Mouse (Mus musculus) urinary bladder, postnatal 4 days (tissue): ENCODE data around the gene Ppm1m.

Experiments
- DNase-seq, 2 experiments: peaks; one replicate each; pipeline ENCODE4 v3.0.0; 2021 to 2022; ENCODE audit warnings: low spot score in 2 of 2

Ppm1m gene

DNA sequence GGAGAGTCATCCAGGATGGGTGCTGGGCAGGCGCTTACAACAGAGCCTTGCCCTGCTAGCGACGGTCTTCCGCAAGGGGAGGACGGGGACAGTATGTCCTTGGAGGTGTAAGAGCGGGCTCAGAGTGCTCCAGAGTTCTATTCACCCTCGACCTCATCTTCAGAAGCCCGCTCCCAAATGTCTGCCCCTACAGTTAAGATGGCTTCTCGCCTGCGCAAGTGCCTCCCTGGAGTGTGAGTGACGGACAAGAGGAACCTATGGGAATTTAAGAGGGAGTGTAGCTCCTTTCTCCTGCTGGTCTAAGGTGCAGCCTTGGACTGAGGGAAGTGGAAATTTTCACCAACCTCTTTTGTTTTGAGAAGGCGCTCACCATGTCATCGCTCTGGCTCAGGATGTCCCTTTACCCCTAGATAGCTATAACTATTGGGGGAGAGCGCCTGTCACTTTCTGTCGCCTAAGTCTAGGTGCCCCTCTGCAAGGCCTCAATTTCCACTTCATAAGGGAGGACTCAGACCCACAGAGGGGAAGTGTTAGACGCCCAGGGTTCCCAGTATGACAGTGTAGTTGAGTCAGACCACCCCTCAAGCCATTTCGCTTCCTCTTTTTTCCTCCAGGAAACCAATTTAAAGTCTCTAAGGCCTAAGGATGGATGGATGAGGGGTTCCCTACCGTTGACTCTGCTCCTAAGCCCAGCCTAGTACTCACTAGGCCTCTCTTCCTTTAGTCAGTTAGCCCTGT lies at the start of gene Ppm1m:
TSS of gene Ppm1m (minus strand) at position 212 of the 738 bp plus-strand sequence.
- no peak for DNase-seq

DNA sequence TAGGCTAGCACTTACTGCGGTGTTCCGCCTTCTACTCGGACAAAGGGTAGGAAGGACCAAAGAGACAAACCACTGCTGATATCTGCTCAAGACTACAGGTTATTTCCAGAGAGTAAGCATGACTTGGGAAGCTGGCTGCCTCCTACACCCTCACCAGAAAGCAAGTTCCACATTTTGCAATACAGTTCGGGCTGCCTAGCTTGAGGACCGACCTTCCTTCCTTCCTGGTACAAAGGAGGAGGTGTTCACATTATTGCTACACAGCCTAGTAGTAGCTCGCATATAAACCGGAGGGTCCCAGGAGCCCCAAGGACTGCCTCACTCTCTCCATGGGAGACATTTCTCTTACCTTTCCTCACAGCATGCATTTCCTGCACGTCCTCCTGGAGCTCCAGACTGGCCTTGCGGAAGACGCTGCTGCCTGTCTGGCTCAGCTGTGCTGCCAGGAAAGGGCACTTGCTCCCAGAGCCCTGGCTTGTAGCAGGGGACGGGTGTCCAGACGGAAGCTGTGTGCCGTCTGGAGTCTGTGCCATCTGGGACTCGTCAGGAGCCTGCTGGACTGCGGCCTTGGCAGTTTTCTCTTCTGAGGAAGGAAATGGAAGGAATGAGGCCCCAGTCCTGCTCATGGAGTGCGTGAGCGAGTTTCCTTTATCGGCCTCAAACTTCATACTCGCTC lies 43.4 kb upstream of the Ppm1m start:
- DNase-seq = no peak

DNA sequence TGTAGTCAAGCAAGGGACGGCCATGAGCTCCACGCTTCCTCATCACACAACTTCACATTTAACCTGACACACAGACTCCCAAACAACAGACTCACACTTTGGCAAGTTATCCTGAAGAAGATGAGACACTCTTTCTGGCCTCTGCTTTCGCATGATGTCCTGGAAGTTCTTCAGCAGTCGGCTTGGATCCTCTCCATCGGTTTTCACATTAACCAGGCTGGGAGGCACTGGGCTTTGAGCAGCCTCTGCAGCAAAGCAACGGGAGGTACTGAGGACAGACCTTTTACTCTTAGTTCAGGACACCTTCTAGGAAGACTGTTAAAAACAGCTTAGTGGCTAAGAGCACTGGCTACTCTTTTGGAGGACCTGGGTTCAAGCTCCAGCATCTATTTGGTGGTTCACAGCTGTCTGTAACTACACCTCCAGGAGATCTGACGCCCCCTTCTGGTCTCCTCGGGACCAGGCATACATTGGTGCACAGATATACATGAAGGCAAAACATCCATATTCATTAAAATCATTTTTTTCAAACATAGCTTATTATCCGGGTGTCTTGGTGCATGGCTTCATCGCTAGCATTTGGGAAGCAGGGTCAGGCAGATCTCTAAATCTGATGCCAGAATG lies 42.1 kb upstream of the Ppm1m start:
- DNase-seq = no peak

DNA sequence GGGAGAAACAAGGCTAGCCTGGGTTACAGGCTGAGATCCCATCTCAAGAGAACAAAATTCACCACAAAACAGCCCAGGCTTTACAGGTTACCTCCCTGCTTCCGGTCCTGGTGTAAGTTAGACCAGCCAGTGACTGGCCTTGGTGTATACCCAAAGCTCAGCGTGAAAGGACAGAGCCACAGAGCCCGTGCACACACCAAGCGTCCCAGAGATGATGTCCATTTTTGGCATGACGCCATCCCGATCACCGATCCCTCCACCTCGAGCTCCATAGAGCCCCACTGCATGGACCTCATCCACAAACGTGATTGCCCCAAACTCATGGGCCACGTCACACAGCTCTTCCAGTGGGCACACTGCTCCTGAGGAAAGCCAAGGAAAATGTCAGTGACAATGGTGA lies 38.3 kb upstream of the Ppm1m start:
- no peak for DNase-seq

DNA sequence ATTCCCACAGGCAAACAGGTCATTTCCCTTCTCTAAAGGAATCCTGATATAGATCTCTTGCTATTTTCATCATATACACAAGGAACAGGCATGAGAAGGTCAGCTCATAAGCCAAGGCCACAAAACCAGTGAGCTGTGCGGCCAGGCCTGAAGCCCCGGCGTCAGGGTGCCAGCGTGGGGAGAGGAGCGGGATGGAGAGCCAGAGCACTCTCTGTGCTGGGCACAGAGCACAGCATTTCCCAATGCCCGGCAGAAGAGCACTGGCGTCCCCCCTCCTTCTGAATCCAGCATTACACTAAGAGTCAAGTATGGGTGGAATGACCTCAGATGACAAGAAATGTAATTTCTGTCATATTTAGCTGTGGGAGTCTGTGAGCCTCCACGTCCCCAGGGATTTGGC lies 37.9 kb upstream of the Ppm1m start:
- DNase-seq = no peak

DNA sequence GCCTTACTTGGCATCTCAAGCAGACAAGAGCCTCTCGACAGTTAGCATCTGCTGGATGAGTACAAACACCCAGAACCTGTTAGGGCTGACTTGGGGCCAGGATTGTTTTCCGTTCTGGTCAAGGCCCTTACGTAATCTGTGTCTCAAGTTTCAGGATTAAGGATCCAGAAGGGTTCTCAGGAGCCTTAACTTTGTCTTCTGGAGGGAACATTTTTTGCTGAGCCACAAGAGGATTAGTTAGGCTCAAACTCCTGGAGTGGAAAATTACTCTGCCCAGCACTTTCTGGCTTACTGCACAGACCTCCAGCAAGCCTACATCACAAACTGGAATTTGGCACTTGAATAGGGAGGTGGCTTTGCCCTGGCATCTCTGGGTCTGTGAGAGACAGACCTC lies 37.3 kb upstream of the Ppm1m start:
- DNase-seq = no peak

DNA sequence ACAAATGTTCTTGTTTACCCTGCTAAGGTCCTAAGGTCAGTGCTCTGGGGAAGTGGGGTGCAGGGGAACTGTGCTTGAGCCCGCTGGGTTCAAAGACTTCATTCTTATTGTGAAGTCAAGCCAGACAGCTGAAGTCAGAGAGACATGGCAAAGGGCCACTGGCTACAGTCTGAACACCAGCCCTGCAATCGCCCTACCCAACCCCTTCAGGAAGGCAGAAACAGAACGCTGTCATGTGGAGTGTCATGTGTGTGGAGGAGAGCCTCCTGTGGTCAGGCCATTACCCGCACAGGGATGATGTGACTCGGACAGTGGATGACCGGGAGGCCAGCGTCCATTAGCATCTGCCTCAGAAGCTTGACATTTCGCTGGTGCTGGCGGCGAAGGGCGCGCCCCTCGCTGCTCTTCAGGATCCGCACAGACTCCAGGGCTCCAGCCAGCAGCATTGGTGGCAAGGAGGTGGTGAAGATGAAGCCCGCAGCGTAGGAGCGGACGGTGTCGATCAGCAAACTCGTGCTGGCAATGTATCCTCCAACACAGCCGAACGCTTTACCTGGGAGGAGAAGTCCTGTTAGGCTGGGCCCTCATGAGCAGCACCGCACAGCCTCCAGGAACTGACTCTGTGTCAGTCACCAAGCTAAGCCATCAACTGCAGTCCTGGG lies 36.7 kb upstream of the Ppm1m start:
- DNase-seq = no peak

DNA sequence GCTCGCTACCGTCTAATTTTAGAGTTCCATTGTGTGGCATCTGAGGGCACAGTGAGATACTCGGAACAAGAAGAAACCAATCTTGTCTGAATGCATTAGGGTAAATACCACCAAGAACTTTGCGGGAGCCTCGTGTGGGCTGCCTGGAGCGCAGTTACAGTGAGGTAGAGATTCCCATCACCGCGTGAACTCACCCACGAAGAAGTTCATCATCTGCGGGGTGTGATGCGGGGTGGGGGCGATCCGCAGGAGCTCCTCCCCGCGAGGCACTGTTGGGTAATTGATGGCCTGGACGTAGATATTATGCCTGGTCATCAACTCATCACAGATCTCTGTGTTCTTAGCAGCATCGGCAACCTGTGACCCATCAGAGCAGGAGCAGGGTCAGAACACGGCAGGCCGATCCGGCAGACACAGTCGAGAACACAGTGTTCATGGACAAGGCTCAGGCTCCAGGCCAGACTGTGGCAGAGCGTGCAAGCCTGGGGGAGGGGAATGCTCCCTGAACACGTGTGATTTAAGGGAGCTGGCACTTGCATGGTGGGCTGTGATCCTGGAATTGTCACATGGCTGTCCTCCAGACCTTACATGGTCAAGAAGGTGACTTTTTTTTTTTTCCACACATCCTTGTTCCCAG lies 35.8 kb upstream of the Ppm1m start:
- peak in 1 of 2 experiments; percentile 59 for DNase-seq

DNA sequence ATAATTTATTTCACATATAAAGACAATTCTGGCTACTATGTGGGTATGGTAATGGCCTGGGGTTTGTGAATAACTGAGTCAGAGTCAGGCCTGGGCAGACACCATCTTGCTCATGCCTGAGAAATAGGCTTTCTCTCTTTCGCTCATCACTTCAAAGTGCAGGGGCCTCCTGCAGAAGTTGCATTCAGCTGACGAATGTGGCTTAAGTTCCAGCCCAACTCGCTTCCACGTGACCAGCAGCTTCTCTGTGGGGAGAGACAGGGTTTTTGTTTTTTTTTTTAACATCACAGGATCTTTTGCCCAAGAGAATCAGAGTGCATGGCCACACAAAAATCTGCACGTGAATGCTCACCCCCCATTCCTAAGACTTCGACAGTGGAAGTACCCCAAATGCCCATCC lies 34.4 kb upstream of the Ppm1m start:
- DNase-seq = no peak

DNA sequence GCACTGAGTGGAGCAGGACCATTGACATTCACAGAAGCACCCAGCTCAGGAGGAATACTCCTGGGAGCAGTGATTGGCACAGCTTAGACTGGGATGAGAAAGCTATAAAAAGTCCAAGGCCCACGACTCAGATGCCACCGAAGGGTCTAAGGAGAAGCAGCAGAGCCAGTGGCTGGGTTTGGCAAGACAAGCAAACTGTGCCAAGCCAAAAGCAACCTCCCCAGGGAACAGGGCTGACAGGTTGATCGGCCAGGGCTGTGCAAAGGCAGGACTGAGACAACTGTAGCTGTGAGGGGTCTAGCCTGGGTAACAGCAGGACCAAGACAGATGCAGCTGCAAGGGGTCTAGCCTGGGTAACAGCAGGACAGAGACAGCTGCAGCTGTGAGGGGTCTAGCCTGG lies 33.4 kb upstream of the Ppm1m start:
- no peak for DNase-seq

DNA sequence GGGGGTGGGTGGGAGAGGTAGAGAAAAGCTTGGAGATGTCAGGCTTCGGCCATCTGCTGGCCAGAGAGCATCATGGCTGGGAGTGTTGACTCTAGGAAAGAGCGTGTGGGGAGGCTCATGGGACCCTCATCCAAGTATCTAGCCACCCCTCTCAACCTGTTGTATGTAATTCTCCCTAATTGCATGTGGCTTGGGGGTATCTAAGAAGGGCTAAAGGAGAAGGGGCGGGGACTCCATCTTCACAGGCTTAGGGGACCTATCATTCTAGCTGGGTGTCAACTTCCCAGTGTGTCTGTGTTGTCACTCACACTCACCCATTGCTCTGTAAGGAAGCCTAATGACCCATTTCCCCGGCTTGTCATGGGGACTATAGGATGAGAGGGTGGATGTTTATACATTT lies 32.3 kb upstream of the Ppm1m start:
- no peak for DNase-seq

DNA sequence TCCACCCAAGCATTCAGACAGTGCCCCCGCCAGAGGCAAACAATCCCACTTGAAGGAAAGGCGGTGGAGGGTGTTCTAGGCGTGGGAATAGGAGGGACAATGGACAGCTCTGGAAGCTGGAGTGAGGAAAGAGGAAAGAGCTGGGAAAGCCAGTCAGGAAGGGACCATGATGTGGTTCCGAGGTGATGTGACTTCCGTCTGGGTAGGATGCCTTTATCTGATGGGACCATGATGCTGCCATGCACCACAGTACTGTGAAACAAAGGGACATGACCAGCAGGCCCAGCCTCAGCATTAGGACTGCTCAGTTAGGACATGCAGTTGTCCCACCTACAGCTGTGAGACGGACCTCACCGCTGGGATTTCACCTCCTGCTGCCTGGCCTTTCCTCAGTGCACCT lies 31.7 kb upstream of the Ppm1m start:
- no peak for DNase-seq

DNA sequence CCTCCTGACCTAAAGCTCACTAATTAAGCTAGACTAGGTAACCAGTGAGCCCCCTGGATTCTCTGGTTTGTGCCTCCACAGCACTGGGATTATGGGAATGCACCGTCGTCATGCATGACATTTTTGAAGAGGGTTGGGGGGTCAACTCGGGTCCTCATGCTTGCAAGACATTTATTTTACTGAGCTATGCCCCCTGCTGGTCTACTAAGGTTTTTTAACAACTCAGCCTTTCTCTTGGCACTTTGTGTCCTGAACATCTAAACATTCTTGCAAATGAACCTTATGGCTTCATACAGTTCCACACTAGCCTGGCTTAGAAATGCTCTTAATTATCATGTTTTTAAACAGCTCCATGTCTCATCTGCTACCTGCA lies 31.2 kb upstream of the Ppm1m start:
- DNase-seq = no peak

DNA sequence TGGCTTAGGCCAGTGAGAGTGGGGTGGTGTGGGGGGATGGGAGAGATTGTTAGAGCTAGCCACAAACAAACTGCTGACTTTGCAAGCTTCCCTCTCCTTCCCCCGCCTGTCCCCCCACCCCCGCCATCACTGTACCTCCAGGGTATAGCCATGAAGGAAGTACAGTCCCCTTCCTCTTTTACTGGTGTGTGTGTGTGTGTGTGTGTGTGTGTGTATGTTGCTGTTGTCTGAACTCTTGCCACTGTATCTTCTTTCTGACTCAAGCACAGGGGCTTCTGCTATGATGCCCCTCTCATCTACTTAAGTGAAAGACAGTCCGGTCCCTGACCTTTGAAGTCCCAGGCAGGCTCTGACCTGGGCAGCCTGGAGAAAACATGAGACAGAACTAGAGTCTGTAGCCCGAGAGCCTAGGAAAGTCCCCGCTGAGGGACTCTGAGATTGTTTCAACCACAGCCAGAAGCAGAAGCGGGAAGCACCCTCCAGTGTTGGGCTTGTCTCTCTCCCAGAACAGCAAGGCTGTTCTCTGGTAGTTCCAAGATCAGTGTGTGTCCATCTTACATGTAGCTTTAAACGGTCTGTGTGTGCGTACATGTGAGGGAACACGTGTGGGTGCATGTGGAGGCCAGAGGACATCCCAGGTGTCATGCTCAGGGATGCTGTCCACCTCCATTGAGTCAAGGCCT lies 30.6 kb upstream of the Ppm1m start:
- no peak for DNase-seq

DNA sequence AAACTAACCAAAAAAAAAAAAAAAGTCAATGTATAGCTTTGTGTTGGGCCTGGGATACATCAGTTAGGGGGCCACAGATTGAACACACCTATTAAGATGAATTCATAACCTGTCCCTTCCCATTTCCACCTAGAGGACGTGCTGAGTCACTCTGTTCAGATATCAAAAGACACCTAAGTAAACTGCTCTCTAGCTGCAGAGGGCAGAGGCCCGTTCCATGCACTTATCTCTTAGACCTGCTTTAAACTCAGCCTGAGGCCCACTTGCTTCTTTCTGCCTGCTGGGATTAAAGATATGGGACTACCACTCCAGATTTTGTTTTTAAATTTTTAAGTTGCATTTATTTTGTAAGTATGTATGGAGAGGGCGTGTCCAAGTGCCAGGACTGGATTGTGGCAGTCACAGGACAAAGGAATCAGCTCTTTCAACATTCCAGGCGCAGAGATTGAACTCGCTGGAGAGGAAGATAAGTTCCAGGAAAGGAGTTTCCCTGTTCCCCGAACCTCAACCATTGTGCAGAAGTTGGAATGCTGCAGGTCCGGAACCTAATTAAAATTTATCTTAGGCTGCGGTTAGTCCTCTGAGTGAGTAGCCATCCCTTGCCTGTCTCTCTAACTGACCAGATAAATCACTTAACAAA lies 28.4 kb upstream of the Ppm1m start:
- DNase-seq = no peak

DNA sequence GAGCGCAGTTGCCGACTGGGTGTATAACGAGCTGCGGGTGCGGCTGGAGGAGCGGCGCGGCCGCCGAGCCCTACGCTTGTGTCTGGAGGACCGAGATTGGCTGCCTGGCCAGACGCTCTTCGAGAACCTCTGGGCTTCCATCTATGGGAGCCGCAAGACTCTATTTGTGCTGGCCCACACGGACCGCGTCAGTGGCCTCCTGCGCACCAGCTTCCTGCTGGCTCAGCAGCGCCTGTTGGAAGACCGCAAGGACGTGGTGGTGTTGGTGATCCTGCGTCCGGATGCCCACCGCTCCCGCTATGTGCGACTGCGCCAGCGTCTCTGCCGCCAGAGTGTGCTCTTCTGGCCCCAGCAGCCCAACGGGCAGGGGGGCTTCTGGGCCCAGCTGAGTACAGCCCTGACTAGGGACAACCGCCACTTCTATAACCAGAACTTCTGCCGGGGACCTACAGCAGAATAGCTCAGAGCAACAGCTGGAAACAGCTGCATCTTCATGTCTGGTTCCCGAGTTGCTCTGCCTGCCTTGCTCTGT lies 26.7 kb upstream of the Ppm1m start:
- peak in 1 of 2 experiments; percentile 41 for DNase-seq

DNA sequence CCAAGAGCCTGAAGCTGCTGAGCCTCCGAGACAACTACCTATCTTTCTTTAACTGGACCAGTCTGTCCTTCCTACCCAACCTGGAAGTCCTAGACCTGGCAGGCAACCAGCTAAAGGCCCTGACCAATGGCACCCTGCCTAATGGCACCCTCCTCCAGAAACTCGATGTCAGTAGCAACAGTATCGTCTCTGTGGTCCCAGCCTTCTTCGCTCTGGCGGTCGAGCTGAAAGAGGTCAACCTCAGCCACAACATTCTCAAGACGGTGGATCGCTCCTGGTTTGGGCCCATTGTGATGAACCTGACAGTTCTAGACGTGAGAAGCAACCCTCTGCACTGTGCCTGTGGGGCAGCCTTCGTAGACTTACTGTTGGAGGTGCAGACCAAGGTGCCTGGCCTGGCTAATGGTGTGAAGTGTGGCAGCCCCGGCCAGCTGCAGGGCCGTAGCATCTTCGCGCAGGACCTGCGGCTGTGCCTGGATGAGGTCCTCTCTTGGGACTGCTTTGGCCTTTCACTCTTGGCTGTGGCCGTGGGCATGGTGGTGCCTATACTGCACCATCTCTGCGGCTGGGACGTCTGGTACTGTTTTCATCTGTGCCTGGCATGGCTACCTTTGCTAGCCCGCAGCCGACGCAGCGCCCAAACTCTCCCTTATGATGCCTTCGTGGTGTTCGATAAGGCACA lies 26.1 kb upstream of the Ppm1m start:
- DNase-seq = no peak

DNA sequence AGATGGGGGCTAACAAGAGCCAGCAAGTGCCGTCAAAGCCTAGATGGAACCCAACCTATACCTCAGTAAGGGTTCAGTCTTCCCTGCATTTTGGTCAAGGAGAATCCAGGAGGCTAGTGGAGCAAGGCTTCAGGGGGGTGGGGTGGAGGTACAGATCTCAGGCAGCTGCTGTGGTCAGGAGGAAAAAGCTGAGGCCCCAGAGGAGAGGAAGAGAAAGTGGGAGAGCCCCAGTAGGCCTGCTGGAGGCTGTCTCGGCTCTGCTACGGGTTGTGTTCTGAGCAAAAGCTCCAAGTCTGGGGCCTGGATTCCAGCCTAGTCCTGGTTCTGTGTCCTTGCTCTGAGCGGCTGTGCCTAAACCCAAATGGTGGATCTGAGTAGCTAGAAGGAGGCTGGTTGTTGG lies 23.4 kb upstream of the Ppm1m start:
- no peak for DNase-seq

DNA sequence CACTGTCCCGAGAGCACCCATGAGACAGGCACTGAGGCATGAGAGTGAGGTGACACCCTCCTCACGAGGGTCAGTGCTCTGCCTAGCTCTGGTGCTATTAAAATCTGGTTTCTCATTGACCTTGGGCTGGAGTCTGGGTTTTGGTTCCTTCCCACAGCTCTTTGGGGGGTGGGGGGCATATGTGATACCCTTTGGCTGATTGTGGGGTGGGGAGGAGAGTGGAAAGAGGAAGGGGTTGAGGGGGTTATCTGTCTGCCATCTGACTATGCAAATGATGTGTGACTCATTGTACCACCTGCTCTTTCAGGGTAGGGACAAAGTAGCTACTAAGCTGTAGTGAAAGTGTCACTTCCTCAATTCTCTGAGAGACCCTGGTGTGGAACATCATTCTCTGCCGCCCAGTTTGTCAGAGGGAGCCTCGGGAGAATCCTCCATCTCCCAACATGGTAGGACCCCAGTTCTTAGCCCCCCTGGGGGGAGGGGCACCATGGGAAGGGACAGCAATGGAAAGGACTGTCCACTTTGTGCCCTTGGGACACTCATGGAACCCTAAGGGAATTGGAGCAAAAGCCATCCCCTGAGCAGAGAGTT lies 22.8 kb upstream of the Ppm1m start, which contains the start of gene Tlr9:
TSS of gene Tlr9 (plus strand) at position 338 of the 591 bp plus-strand sequence.
- no peak for DNase-seq
